Mouse (Mus musculus) mesoderm, embryonic 11.5 days (tissue): ENCODE data around the gene Slc8b1.

Source experiments
- DNase-seq: peaks from one replicate; pipeline ENCODE4 v3.0.0-alpha.2; 2012; ENCODE audit warnings: low read depth, low spot score

Gene Slc8b1

DNA sequence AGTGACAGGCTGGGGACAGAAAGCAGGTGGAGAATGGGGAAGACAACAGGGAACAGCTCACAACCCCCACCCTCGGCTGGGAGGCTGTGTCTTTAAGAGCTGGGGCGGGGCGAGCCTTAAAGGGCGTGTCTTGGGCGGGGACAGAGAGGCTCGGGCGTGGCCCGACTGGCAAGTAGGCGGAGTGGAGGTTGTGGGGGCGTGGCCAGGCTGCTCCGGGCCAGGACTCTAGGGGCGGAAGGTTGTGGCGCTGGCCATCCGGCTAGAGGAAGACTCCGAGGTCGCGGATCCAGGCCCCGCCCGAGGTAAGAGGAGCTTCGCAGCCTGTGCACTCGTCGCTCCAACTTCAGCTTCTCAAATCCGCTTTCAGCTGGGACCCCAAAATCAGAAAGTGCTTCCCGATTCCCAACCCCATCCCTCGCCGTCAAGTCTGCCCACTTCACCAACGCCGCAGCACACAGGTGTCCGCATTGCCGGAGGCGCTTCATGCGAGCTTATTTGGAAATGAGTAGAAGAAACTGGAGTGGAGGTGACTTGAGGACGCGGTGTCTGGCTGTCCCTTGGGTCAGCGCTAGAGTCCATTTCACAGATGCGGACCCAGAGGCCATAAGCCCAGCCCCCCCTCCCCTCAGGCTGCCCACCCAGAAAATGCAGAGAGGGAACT lies at the start of gene Slc8b1:
Gene Slc8b1 (plus strand): TSS at position 187 of the 661 bp plus-strand sequence.
- DNase-seq, result peak; percentile 94

- DNase-seq, result no peak
Measured at GRCm38 (mm10) chr5:120461902-120462301, 49.1 kb upstream of the Slc8b1 start.

DNA sequence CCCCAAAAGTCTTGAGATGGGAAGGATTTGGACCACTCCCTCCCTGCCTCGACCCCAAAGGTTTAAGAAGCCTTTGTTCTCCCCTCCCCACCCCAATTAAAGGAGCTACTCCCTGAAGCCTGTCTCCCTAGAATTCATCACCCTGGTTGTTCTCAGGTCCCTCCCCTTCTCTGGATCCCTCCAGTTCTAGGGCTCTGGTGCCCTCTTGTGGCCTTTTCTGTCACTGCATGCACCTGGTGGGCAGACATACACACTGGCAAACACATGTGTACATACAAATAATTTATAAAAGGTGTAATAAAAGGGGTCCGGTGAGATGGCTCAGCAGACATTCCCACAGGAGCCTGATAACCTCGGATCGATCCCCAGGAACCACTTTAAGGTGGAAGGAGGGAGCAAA lies 46.6 kb upstream of the Slc8b1 start:
- peak; percentile 35 for DNase-seq

GRCm38 (mm10) chr5:120465062-120465461 lies 45.9 kb upstream of the Slc8b1 start:
- DNase-seq, result no peak

GRCm38 (mm10) chr5:120465860-120466259 lies 45.1 kb upstream of the Slc8b1 start:
- DNase-seq, result no peak

- DNase-seq, result no peak
Measured at GRCm38 (mm10) chr5:120467026-120467425, 43.9 kb upstream of the Slc8b1 start.

GRCm38 (mm10) chr5:120468336-120468735 lies 42.6 kb upstream of the Slc8b1 start:
- DNase-seq, result no peak

DNA sequence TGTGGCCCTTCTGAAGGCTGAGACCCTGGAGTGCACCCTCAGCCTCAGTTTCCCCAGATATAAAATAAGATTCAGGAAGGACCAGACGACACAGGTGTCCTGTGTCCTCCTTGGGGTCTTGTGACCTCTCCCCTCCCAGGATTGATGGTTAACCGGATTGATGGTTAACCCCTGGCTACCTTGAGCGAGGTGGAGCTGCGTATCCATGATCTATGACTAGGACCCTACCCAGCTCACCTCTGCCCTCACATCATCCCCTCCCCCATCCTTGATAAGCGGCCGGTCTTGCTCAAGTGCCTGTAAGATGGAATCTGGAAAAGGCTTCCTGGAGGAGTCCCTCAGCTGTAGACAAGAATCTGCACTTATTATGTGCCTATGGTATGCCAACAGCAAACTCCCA lies 42.1 kb upstream of the Slc8b1 start:
- DNase-seq, result no peak

GRCm38 (mm10) chr5:120471538-120471937 lies 39.4 kb upstream of the Slc8b1 start:
- no peak for DNase-seq

DNA sequence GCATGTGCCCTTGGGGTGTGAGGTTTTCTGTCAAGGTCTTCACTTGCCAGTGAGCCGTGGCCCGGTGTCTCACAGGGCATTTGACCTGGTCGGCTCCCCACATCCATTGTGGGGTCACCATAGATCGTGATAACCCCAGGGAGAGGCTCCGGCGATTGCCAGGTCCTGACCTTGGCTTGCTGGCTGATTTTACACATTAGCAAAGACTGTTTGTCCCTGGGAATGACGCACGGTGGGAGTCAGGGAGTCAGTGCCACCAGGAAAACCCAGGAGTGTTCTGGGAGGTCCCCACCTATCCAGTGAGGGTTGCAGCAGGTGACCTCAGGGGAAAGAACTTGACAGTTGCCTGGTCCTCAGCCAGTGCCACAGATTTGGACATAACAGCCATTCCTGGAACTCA lies 38.2 kb upstream of the Slc8b1 start, which contains the start of gene Sdsl:
Gene Sdsl (minus strand): TSS at position 41 of the 400 bp plus-strand sequence.
- DNase-seq, result no peak

DNA sequence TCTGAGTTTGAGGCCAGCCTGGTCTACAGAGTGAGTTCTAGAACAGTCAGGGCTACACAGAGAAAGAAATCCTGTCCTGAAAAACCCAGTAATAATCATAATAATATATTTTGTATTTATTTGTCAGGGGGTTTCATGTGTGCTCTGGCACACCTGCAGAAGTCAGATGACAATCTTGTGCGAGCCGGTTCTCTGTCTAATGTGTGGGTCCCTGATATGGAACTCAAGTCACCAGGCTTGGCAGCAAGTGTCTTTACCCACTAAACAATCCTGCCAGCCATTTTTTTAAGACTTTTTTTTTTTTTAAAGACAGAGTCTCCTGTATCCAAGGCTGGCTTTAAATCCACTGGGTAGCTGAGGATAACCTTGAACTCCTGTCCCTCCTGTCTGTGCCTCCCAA lies 37.6 kb upstream of the Slc8b1 start:
- no peak for DNase-seq

GRCm38 (mm10) chr5:120475861-120476260 lies 35.1 kb upstream of the Slc8b1 start:
- DNase-seq, result no peak

DNA sequence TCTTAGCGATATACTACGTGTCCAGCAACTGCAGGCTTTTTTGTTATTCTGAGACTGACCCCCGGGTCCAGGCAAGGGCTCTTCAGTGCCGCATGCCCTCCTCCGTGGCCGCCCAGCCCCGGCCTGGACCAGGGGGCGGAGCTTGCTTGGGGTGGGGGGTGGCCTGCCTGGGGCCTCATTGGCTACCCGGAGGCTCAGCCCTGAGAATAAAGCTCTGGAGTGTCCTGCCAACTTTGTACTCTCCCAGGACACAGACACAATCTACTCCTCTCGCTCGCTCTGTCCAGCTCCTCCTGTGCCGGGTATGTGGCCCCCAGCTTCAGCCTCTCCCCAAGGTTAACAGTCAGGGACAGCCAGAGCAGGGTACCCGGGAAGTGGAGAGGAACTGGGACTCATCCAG lies 34.7 kb upstream of the Slc8b1 start, which contains the start of gene Sds:
Gene Sds (plus strand): TSS at position 231 of the 400 bp plus-strand sequence.
- no peak for DNase-seq

DNA sequence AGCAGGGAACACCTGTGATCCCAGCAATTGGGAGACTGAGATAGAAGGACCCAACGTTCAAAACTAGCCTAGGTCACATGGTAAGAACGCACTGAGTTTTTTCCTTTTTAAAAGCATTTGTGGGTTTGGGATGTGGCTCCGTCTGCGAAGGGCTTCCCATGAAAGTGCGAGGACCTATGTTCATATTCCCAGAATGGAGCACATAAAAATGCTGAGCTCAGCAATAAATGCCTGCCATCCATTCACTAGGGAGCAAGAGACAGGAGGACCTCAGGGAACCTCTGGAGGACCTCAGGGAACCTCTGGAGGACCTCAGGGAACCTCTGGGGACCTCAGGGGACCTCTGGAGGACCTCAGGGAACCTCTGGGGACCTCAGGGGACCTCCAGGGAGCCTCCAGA lies 33.0 kb upstream of the Slc8b1 start:
- no peak for DNase-seq

GRCm38 (mm10) chr5:120479538-120479937 lies 31.4 kb upstream of the Slc8b1 start:
- no peak for DNase-seq

GRCm38 (mm10) chr5:120481205-120481604 lies 29.8 kb upstream of the Slc8b1 start:
- no peak for DNase-seq

DNA sequence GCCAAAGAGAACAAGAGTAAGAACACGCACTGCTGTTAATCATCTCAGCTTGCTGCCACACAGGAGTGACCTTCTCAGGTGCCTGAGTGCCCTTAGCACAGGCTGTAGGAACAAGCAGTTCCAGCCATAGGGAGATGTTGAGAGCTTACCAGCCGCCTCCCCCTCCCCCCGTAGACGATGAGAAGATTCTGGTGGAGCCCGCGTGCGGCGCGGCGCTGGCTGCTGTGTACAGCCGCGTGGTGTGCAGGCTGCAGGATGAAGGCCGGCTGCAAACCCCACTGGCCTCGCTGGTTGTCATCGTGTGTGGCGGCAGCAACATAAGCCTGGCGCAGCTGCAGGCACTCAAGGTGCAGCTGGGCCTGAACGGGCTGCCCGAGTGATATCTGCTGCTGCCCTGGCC lies 27.6 kb upstream of the Slc8b1 start:
- DNase-seq, result no peak

GRCm38 (mm10) chr5:120487844-120488243 lies 23.1 kb upstream of the Slc8b1 start:
- DNase-seq, result no peak

- no peak for DNase-seq
Measured at GRCm38 (mm10) chr5:120490679-120491192, 20.2 kb upstream of the Slc8b1 start.

- peak; percentile 53 for DNase-seq
Measured at GRCm38 (mm10) chr5:120492437-120492836, 18.5 kb upstream of the Slc8b1 start.

- no peak for DNase-seq
Measured at GRCm38 (mm10) chr5:120493440-120493839, 17.5 kb upstream of the Slc8b1 start.

DNA sequence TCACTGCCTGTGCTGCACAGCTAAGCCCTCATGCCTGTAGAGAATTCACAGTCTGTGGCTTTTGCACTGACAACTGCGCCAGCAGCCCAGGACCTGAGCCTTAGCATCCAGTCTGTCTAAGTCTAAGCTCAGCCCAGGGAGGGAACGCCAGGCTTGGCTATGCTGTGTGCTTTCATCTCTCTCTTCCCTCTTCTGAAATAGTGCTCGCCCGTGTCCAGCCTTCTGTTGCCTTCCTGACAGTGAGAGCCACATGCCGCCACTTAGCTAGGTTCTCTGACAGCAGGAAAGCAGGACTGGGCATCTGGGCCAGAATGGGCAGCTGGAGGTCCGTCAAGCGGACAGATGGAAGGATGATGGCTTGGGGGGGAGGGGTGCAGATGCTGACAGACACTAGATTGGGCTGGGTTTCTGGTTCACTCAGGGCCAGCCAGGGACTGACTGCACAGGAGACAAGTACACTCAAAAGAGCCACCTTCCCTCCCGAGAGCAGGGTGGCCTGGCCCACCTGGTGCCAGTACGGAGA lies 17.0 kb upstream of the Slc8b1 start:
- no peak for DNase-seq

GRCm38 (mm10) chr5:120495064-120495702 lies 15.8 kb upstream of the Slc8b1 start:
- DNase-seq, result no peak
